Mouse (Mus musculus) bone marrow, adult 2 months (tissue): Measurements from ENCODE around the gene Kpna3. TPM values are rescaled to one million over a fixed set of nuclear protein-coding genes. Genes with fewer than 3 reads are reported as not detected.

ENCODE experiments used
- H3K27ac ChIP-seq: fragments of 200-500 bp; 2 replicates; pipeline ENCODE4 v1.5.1; 2012; ENCODE audit warnings: low read depth, mild to moderate bottlenecking, control low read depth, inconsistent platforms, low read length; ENCODE audit not compliant: control insufficient read depth, poor library complexity, insufficient read depth
- H3K4me1 ChIP-seq: fragments of 200-500 bp; 2 replicates; pipeline ENCODE4 v1.6.1; 2011; ENCODE audit warnings: low read length; ENCODE audit not compliant: control insufficient read depth, insufficient read depth
- H3K4me3 ChIP-seq: fragments of 200-500 bp; replicated peaks from 2 replicates; pipeline ENCODE3; 2011; ENCODE audit warnings: mild to moderate bottlenecking, low read depth, low read length, control low read depth; ENCODE audit not compliant: control insufficient read depth
- CTCF ChIP-seq: fragments of 200-500 bp; IDR thresholded peaks from 2 replicates; pipeline ENCODE4 v1.5.1; 2011; ENCODE audit warnings: low read length, control low read depth; ENCODE audit not compliant: control insufficient read depth, insufficient read depth
- POLR2A ChIP-seq: fragments of 200-500 bp; IDR thresholded peaks from 2 replicates; pipeline ENCODE4 v1.6.1; 2011; ENCODE audit warnings: low read depth, mild to moderate bottlenecking, control low read depth, low read length, borderline replicate concordance; ENCODE audit not compliant: control insufficient read depth
- WGBS: fragments of 180-500 bp; shearing (Covaris S2); methylation state at CpG from one replicate; pipeline ENCODE4 v1.1.7; 2018; 5-methylcytosine and 5-hydroxymethylcytosine counted together
- polyA plus RNA-seq: library from polyadenylated mRNA; stranded (reverse); fragments of >200 nt; gene quantifications from 2 replicates; pipeline ENCODE4 v1.2.4, GENCODE M21; 2011; ENCODE audit warnings: low replicate concordance; ENCODE audit not compliant: missing spikeins, insufficient read depth, insufficient read length

Gene Kpna3
- polyA plus RNA-seq: 12.4 and 16.7 TPM in 2 replicates

- TF ChIP-seq CTCF: no peak
- TF ChIP-seq POLR2A: no peak
- WGBS: under 1% methylated on average over 84 of the region's 85 CpGs
- H3K27ac ChIP-seq: peak within 1 kb of the TSS; percentile 99
- H3K4me3 ChIP-seq: peak within 1 kb of the TSS; percentile 67
- H3K4me1 ChIP-seq: no peaks in the 10 kb centered on the region; the same call in 1 of the 2 replicates
Observed at GRCm38 (mm10) chr14:61439661-61440559, at the start of gene Kpna3. Kpna3 (minus strand) TSS chr14:61439874.

DNA sequence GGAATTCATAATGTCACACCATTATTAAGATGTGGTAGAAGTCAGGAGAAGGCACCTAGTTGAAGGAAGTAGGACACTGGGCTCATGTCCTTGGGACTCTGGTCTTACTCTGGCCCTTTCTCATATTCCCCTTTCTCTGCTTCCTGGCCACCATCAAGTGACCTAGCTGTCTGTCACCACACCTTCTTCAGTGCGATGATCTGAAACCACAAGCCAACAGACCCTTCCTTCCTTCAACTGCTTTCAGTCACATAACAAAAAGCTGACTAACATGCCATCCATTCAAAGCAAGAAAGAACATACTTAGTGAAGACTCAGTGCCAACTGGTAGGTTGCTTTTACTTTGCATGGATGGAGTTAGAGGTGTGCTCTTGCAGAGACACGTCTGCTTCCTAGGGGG is 20.7 kb upstream of the Kpna3 start:
- Histone ChIP-seq H3K4me3 (no peak overlapping the region), H3K4me1 (peaks cover 4% of the 10 kb centered on the region; the same call in 1 of the 2 replicates), H3K27ac (no peak overlapping the region)
- TF ChIP-seq CTCF (no peak), POLR2A (no peak)
- 2% methylated on average over 2 of the region's 2 CpGs for WGBS

GRCm38 (mm10) chr14:61457468-61457867 is 17.8 kb upstream of the Kpna3 start:
- H3K27ac ChIP-seq: no peak overlapping the region
- peaks cover 4% of the 10 kb centered on the region for H3K4me1 ChIP-seq
- TF ChIP-seq POLR2A (no peak), CTCF (no peak)
- no peak overlapping the region for H3K4me3 ChIP-seq
- WGBS: 78% methylated on average over 6 of the region's 6 CpGs

DNA sequence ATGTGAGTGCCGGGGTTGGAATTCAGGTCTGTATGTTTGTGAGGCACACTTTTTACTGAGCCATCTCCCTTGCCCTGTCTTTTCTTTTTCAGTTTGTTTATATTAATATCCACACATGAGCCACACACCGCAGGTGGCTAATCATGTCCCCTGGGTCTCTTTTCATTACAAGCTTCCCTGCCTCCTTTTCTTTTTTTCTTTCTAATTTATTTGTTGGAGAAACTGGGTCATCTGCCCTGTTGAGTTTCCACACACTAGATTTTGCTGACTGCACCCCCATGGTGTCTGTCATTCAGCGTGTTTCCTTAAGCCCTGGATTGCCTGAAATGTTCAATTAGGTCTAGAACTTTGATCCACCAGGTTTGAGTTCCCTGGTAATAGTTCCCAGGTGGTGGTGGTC is 15.9 kb upstream of the Kpna3 start:
- Histone ChIP-seq H3K4me1 (peaks cover 2% of the 10 kb centered on the region), H3K27ac (no peak overlapping the region), H3K4me3 (no peak overlapping the region)
- TF ChIP-seq POLR2A: no peak
- no peak for TF ChIP-seq CTCF
- WGBS: 79% methylated on average over 3 of the region's 3 CpGs

DNA sequence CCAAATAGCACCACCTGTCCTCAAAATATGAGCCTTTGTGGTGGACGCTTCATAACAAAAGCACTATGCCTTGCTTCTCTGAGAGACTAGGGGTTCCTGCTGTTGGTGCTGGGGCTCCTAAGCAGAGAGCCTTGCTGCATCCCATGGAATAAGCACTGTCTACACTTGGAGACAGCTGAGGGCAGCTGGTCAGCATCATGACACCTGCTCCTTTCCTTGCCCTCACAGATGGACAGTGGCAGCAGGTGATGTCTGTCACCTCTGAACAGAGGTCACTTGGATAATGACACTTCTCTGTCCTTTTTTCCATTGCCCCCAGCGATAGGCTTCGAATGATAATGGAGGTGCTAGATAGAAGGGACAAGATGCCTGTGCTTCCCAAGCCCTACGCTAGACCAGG is 13.4 kb upstream of the Kpna3 start:
- no peaks in the 10 kb centered on the region; the same call in 1 of the 2 replicates for H3K4me1 ChIP-seq
- H3K4me3 ChIP-seq: no peak overlapping the region
- H3K27ac ChIP-seq: no peak overlapping the region
- 93% methylated on average over 4 of the region's 4 CpGs for WGBS
- no peak for TF ChIP-seq CTCF
- no peak for TF ChIP-seq POLR2A

- Histone ChIP-seq H3K4me1 (no peaks in the 10 kb centered on the region; the same call in 1 of the 2 replicates), H3K4me3 (no peak overlapping the region), H3K27ac (no peak overlapping the region)
- 24% methylated on average over 6 of the region's 6 CpGs for WGBS
- no peak for TF ChIP-seq POLR2A
- no peak for TF ChIP-seq CTCF
Observed at GRCm38 (mm10) chr14:61452481-61452880, 12.8 kb upstream of the Kpna3 start.

DNA sequence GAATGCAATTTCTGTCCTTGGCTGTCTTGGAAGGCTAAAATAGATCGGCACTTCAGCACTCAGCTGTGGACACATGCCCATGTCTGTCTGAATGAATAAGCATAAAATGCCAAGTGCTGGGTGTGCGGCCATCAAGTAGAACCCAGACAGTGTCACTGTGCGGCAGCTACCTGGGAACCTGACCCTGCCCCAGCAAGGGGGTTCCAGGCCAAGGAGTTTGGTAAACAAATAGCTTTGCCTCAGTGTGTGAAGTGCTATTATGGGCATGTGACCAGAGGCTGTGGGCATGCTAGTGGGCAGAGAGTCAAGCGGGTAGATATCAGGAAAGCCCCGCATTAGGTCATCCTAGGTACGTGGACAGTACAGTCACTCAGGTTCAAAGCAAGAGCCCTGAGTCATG is 8.1 kb upstream of the Kpna3 start:
- TF ChIP-seq CTCF: no peak
- TF ChIP-seq POLR2A: no peak
- no peak overlapping the region for H3K4me3 ChIP-seq
- no peaks in the 10 kb centered on the region for H3K4me1 ChIP-seq
- whole genome bisulfite sequencing: 77% methylated on average over 6 of the region's 6 CpGs
- H3K27ac ChIP-seq: no peak overlapping the region

DNA sequence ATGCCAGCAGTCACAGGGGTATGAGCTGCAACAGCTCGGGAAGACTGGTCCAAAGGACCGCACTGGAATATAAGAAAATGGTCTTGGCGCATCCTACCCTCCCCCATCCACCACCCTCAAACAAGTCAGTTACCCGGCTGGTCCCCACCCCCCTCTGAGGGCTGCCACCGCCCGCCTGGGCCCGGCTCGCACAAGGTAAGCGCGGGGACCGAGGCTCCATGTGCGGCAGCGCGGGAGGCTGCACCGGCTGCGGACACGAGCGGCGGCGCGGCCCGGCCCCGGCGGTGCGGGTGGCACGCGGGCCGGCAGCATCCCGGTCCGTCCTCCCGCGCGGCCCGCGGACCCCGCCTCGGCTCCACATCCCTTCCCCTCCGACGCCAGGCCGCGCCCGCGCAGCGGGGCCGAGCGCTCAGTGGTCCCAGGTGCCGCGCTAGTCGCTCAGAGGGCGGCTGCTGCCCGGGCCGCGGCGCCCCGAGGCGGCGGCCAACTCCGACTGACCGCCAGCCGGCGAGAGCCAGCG is 473 bp downstream of the Kpna3 start:
- TF ChIP-seq CTCF (no peak), POLR2A (no peak)
- Histone ChIP-seq H3K27ac (peak overlapping the region; percentile 99), H3K4me3 (peak overlapping the region; percentile 67), H3K4me1 (no peaks in the 10 kb centered on the region; the same call in 1 of the 2 replicates)
- WGBS: 1% methylated on average over 56 of the region's 62 CpGs
